Mouse (Mus musculus) E14TG2a.4 (cell line): Measurements from ENCODE around the gene Nox4.

Experiments used
- CTCF ChIP-seq: conservative IDR thresholded peaks from 2 replicates; pipeline ENCODE4 v1.5.1; 2014; ENCODE audit warnings: low read length
- NANOG ChIP-seq: IDR thresholded peaks from 2 replicates; pipeline ENCODE4 v1.6.1; 2014; ENCODE audit warnings: borderline replicate concordance, low read length, mixed read lengths
- POU5F1 ChIP-seq: IDR thresholded peaks from 2 replicates; pipeline ENCODE4 v1.6.1; 2014; ENCODE audit warnings: low read length, borderline replicate concordance

DNA sequence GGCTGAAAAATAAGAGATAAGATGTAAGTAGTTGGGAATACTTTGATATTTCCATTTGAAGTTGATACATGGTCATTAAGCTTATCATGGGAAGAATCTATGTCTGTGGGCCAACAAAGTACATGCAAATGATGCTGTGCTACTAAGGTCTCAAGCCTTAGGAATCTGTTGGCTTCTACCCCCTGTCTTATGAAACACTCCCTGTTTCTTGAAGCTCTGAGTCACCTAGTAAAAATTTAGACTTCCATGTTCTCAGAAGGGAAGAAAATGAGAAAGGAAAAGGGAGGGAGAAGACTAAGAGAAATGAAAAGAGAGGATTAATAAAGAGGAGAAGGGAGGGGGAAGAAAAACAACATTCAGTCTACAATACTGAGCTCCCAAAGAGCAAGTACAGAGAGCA is 41.1 kb upstream of the Nox4 start:
- TF ChIP-seq CTCF (no peak), POU5F1 (no peak), NANOG (no peak)
